Mouse (Mus musculus): ENCODE measurements around the gene Nr5a1.

The Nr5a1 gene

DNA sequence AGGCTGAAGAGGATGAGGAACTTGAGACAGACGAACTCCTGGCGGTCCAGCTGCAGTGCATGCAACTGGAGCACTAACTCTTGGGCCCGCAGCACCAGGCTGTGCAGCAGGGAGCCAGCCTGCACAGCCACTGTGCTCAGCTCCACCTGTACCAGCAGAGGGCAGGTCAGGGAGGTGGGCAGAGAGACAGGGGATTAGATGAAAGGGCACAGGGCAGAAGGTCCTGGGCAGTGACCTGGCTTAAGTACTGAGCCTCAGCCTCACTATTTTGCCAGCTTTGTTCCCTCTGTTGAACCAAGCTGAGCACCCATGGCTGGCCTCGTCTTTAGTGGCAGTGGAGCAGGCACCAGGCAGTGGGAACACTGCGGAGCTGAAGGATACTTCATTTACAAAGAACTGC lies 14.2 kb downstream of the Nr5a1 start:
- DNase-seq, result no peak

DNA sequence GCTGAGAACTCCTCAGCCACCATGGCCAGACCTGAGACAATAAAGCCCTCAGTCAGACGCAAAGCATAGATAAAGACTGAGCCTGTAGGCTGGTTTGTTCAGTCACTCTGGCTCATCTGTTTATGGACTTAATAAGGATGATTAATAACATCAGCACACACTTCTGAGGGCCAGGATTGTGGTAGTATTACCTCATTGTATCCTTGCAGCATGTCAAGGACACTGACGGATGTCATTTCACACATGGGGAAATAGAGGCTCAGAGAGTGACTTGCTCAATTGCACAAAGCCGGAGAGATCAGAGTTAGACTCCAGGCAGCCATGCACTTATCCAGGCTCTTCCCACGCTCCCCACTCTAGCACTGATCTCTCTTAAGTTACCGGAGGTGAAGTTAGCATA lies 15.7 kb downstream of the Nr5a1 start:
- DNase-seq, result no peak

GRCm38 (mm10) chr2:38697128-38698120 lies 16.9 kb downstream of the Nr5a1 start:
- no peak for DNase-seq

DNA sequence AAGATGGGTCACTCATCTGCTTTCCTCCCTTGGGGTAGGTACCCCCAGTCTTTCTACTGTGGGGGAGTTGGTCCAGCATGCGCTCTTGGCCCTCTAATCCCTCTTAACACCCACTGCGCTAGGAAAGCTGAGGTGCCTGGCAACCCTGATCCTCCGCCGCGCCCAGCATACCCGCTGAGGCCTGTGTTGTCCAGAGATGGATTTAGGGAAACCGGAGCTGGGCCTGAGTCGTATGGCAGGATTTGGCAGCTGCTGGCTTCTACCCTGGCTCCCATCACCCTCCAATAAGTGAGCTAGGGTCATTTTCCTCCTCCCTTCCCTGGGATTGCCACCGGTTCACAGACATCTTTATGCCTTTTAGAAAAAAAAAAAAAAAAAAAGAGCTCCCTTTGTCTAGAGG lies 18.6 kb downstream of the Nr5a1 start:
- DNase-seq, result no peak

- no peak for DNase-seq
Measured at GRCm38 (mm10) chr2:38691542-38691941, 22.8 kb downstream of the Nr5a1 start.

DNA sequence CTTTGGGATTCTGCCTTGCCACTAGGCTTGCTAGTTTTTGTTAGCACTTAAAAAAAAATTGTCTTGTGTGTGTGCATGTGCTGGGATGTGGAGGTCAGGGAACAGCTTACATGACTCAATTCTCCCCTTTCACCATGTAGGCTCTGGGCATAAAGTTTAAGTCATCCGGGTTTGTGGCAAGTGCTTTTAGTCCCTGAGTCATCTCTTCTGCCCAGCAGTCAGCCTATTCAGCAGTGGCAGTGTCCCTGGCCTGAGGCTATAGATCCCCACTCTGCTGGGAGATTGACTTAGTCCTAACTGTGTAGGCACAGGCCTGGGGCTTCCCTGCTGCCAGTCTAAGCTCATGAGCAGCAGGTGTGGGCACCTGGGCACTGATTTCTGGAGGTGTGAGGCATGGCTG lies 24.5 kb downstream of the Nr5a1 start:
- no peak for DNase-seq

GRCm38 (mm10) chr2:38688791-38689520 lies 25.4 kb downstream of the Nr5a1 start:
- peak; percentile 51 for DNase-seq

GRCm38 (mm10) chr2:38685746-38686145 lies 28.6 kb downstream of the Nr5a1 start:
- DNase-seq, result no peak

- DNase-seq, result no peak
Measured at GRCm38 (mm10) chr2:38683083-38683482, 31.3 kb downstream of the Nr5a1 start.

DNA sequence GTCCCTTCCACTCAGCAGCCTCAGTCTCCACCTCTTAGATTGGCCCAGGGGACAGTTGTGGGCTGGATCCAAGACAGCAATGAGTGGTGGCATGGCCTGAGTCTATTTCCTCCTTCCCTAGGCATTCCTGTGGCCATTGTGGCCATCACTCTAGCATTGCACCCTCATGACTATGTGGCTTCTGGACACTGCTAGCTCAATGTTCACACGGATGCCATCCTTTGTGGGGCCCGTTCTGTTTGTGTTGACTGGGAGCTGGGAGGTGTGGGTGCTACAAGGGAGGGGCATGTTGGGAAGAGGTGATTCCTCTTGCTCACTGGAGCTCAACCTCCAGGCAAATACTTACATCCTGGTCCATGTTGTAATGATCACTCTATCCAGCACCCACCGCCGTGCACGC lies 32.1 kb downstream of the Nr5a1 start:
- DNase-seq, result no peak

GRCm38 (mm10) chr2:38678947-38679346 lies 35.4 kb downstream of the Nr5a1 start:
- DNase-seq, result no peak

DNA sequence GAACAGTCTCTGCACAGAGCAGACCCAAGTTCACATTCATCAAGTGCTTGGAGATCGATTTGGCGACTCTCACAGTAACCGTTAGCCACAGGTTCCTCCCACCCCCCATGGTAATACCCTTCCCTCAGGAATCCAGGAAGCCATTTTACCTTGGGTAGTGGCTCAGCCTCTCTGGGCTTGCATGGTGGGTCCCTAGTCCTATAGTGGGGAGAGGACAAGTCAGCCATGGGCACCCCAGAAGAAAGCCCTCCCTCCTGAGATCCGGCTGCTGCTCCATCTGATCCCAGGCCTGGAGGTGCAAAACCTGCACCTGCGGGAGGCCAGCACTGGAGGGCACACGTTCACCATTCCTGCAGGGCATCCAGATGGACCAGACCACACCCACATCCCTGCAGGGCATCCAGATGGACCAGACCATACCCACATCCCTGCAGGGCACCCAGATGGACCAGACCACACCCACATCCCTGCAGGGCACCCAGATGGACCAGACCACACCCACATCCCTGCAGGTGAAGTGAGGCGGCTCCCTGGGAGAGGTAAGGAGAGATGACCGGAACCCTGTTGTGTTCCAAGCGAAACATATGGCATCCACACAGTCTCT lies 38.9 kb downstream of the Nr5a1 start:
- no peak for DNase-seq

DNA sequence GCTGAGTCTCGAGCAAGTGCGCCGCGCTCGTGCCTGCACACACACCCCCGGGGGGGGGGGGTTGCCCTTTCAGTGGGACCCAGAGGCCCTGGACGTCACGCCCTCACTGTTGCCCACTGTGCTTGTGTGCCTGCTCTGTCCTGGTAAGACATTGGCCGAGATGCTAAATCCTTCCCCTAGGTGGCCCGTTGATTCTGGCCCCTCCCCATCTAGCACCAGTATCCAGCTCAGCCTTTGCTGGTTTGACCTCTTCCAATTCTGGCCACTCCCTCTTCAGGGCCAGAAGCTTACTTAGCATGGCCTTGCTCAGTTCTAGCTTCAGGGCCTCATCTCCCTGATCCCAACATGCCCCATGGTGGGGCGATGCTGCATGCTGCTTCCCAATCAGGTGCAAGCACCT lies 41.8 kb downstream of the Nr5a1 start:
- no peak for DNase-seq

DNA sequence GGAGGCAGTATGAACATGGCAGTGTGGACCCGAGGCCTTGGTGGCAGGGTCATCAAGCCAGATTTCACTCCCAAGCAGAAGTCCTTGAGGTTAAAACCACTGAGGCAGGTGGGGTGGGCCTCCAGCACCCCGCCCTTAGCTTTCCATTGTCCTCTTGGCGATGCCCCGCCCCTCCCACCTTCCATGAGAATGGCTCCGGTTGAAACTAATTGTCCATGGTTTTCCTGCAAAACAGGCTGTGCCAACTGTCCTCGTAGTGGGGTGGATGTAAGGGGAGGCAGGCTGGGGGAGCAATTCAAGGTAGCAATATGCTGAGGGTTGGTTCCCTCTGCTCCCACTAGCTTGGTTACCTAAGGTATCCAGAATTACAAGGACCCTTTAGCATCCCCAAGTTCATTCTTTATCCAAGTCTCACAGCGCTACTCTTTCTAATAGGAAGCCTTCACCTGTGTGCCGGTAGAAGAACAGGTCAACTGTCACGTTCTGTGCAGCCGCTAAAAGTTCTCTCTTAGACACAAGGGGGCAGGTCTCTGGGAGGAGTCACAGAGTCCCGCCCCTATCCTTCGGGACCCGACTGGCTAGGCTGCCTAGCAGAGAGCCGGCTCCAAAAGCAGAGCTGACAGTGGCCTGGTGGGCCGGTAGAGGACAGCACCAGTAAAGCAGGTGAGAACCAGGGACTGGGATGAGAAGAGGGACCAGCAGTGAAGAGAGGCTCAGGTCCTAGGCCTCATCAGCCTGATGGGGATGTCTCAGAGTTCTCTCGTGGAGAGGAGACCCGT lies 45.4 kb downstream of the Nr5a1 start:
- no peak for DNase-seq

DNA sequence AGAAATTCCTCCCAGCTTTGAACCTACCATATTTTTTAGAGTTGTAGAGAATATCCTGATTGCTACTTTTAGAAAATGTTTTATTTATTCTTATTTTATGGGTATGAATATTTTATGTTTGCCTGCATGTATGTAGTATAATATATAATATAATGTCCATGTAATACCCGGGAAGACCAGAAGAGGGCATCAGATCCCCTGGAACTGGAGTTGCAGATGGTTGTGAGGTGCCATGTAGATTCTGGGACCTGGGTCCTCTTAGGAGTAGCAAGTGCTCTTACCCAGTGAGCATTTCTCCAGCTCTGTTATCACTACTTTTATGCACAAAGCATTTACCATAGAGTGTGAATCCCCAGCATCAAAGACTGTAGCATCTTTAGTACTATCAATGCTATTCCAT lies 52.9 kb downstream of the Nr5a1 start:
- no peak for DNase-seq

GRCm38 (mm10) chr2:38658338-38658836 lies 56.0 kb downstream of the Nr5a1 start:
- peak; percentile 70 for DNase-seq

DNA sequence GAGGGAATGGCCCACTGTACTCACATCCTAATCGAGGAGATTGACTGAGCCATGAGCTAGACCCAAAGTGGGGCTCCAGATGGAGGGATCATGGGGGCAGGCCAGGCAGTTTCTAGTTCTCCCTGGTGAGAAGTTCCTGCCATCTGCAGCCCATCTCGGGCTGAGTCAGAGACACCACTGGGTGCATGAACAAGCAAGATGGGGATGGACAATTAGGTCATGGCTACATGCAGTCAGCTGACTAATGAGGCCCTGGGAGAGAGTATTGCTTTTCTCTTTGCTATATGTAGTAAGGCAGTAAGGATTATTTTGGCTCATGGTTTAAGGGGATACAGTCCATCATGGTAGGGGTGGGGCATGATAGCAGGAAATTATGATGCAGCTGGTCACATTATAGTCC lies 60.6 kb downstream of the Nr5a1 start:
- DNase-seq, result no peak

DNA sequence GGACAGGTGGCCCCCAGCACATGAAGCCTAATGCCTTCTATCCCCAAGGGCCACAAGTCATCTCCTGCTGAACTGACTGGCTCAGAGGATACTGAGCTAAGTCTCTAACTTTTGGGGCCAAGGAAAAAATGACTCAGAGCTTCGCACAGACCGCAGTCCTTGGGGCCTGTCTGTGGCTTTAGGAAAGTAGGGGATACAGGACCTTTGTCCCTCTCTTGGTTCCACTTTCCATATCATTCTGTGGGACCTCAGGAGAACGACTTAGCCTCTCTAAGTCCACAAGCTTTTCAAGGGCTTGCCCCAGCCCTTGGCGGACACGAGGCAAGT lies 61.1 kb downstream of the Nr5a1 start:
- DNase-seq, result no peak

- no peak for DNase-seq
Measured at GRCm38 (mm10) chr2:38652565-38653292, 61.6 kb downstream of the Nr5a1 start.

DNA sequence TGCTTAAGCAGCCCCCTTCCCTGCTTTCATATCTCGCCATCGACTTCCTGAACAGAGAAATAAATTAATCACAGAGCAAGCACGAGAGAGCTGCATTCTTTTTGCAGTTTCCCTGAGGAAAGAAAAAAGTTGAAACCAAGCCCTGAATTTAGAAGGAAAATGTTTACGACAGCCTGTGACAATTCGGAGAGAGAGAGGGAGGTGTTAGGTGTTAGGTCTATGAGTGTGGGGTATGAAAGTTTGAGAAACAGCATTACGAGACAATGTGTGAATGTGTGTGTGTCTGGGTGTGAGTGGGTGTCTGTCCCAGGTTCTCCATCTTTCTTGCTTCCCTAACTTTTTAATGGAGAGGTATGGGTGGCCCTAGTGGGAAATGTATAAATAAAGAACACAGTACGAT lies 62.2 kb downstream of the Nr5a1 start:
- DNase-seq, result no peak

DNA sequence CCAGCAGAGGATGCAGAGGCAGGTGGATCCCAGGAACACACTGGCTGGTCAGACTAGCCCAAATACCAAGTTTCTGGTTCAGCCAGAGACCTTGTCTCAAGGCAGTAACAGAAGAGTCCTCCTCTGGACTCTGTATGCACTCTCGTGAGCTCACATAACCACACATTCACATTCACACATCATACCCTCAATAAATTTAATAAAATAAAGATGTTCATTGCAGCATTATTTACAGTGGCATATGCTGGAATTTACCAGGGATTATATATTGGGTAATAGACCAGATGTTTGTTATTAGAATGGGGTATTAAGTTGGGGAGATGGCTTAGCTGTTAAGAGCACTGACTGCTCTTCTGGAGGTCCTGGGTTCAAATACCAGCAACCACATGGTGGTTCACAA lies 64.0 kb downstream of the Nr5a1 start:
- DNase-seq, result no peak

DNA sequence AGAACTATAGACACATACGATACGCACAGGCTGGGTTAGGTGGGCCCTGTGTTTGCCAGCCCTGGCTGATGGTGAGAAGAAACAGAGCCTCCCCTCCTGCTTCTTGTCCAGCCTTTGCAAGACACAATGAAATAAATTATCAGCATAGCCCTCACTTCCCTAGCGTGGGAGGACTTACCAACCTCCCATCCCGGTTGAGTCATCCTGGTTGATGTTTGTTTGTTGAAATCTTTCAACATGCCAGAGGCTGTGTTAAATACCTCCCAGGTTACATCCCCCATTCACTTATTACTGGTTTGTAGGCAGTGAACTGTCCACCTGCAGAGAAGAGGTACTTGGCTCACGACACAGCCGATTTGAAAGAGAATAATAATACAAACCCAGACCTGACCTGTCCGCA lies 66.7 kb downstream of the Nr5a1 start:
- DNase-seq, result no peak
